Mouse (Mus musculus): ENCODE measurements around the gene Igf1. TPM values are rescaled to one million over a fixed set of nuclear protein-coding genes. Genes with fewer than 3 reads are reported as not detected.

The Igf1 gene
- polyA plus RNA-seq, 1 experiment from 2014 or later = 9.0 TPM

DNA sequence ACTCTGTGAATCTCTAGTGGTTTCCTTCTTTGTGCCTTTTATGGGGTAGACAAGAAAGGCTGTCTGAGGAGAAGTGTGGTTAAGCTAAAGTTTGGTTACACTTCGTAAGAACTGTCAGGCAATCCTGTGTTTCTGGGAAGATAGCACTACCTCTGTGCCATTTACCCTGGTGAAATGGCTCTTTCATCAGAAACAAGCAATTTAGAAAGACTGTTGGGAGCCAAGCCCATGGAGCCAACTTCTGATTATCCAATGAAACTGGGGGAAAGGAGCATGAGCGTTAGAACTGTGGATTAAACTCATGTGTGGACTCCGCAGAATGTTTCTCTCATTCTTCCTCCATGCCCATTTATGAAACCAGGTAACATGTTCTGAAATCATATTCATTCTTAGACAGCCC is 15.5 kb downstream of the Igf1 start:
- Histone ChIP-seq H3K9me3 (replicated peaks) (no peaks in the 10 kb centered on the region), H3K4me1 (replicated peaks) (no peaks in the 10 kb centered on the region), H3K36me3 (no peaks in the 10 kb centered on the region), H3K27ac (no peak overlapping the region), H3K4me3 (replicated peaks) (no peak overlapping the region), H3K4me2 (no peak overlapping the region), H3K27me3 (no peaks in the 10 kb centered on the region), H3K9ac (no peak overlapping the region)
- DNase-seq (no peak), ATAC-seq (ENCODE audit: low read depth) (no peak)
- 76% methylated on average over 3 of the region's 3 CpGs for WGBS (ENCODE audit: insufficient replicate concordance)

DNA sequence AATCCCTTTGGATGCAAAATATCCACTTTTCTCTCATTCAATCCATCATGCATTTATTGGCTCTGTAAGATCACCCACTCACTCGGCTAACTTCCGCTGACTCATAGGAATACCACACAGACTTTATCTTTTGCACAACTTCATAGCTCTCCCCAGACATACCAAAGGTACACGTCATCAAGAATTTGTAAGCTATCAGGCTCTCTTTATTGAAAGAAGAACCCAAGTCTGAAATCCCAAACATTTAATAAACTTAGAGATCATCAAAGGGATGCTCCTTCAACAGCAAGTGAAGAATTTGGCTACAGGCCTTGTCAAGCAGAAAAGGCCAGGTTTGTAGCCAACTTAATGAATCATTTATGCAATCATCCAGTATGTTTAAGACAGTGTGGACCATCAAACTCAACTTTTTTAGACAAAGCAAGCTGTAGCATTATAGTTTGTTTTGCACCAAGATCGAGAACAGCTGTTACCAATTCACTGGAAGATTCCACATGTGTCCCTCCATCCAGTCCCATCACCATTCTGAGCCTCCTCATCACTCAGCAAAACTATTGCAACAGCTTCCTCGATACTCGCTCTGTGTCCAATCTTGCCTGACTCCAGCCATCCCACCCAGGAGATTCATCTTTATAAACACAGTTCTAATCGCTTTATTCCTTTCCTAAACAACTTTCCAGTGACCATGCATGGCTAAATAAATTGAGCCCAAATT is 22.2 kb downstream of the Igf1 start:
- DNase-seq (no peak), ATAC-seq (ENCODE audit: low read depth) (no peak)
- H3K36me3 ChIP-seq = no peaks in the 10 kb centered on the region
- no peak overlapping the region for H3K9ac ChIP-seq
- H3K27me3 ChIP-seq = no peaks in the 10 kb centered on the region
- 67% methylated on average over 7 of the region's 7 CpGs for WGBS (ENCODE audit: insufficient replicate concordance)
- H3K27ac ChIP-seq = no peak overlapping the region
- H3K4me3 ChIP-seq (replicated peaks) = no peak overlapping the region
- H3K4me1 ChIP-seq (replicated peaks) = no peaks in the 10 kb centered on the region
- no peaks in the 10 kb centered on the region for H3K9me3 ChIP-seq (replicated peaks)
- no peak overlapping the region for H3K4me2 ChIP-seq

DNA sequence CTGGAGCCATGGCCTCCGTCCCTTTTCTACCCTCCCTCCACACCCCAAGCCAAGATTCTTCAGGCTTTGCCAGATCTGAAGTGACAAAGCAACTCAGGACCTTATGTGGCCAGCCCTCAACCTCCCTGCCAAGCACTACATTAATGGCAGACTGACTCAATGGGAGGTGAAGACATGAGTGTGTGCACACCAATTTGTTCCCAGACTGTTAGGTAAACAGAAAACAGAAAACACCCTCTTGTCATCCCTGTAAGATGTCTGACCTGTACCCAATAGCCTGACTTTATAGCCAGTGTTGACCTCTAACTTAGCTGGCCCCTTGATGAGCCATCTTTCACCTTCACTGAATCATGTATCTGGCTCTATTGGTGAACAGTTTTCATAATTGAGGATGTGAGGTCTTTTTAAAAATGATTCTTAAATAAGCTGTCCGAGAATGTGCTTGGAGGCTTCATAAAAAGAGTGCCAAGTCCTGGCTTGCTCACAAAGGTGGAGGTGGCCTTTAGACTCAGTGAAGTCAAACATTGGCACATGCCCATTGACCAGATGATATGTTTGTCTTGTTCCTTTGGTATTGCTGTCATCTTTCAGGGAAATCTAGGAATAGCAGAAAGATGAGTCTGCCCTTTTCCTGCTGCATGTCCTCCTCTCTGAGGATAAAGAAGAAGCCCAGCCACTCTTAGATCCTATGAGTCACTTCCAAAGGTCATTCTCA is 27.4 kb downstream of the Igf1 start:
- WGBS (ENCODE audit: insufficient replicate concordance) = 65% methylated on average over 2 of the region's 2 CpGs
- Histone ChIP-seq H3K4me2 (no peak overlapping the region), H3K27me3 (no peaks in the 10 kb centered on the region), H3K36me3 (no peaks in the 10 kb centered on the region), H3K27ac (no peak overlapping the region), H3K4me1 (replicated peaks) (no peaks in the 10 kb centered on the region), H3K4me3 (replicated peaks) (no peak overlapping the region), H3K9ac (no peak overlapping the region), H3K9me3 (replicated peaks) (no peaks in the 10 kb centered on the region)
- DNase-seq (no peak), ATAC-seq (ENCODE audit: low read depth) (no peak)

DNA sequence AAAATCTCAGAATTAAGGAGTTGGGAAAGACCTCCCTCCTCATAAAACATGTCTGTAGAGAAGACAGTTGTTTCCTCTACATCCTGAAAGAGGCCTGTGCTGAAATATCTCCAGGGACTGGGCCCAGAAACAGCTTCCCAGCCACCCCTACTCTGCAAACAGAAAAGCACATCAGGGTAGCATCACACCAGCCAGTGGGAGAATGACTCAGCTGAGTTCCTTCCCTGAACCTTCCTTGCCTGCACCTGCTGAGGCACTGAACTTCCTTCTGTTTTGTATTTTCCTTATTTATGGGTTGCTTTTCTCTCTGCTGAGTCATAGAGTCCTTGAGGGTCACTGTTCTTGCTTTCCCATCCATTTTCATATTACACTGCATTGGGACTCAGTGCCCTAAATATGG is 31.8 kb downstream of the Igf1 start:
- DNase-seq = no peak
- Histone ChIP-seq H3K4me3 (replicated peaks) (no peak overlapping the region), H3K36me3 (no peaks in the 10 kb centered on the region), H3K4me1 (replicated peaks) (no peaks in the 10 kb centered on the region), H3K27me3 (no peaks in the 10 kb centered on the region), H3K9me3 (replicated peaks) (no peaks in the 10 kb centered on the region), H3K4me2 (no peak overlapping the region), H3K9ac (no peak overlapping the region), H3K27ac (no peak overlapping the region)
- no peak for ATAC-seq (ENCODE audit: low read depth)

DNA sequence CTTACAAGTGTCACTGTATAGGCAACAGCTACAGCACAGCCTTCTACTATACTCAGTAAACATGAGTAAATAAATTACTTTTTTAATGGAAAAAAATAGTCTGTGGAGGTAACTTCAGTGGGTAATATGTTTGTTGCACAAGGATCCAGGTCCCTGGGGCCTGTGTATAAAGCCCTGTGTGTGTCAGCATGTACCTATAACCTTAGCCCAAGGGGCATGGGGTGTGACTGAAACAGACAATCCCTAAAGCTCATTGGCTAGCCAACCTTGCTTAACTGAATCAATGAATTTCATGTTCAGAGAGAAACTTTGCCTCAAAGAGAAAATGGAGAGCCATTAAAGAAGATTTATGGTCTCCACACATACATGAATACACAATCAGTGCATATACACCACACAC is 34.2 kb downstream of the Igf1 start:
- H3K9me3 ChIP-seq (replicated peaks) = no peaks in the 10 kb centered on the region
- no peak overlapping the region for H3K9ac ChIP-seq
- no peak overlapping the region for H3K27ac ChIP-seq
- H3K27me3 ChIP-seq = no peaks in the 10 kb centered on the region
- no peak overlapping the region for H3K4me2 ChIP-seq
- H3K4me1 ChIP-seq (replicated peaks) = no peaks in the 10 kb centered on the region
- H3K36me3 ChIP-seq = no peaks in the 10 kb centered on the region
- no peak overlapping the region for H3K4me3 ChIP-seq (replicated peaks)
- DNase-seq = no peak
- ATAC-seq (ENCODE audit: low read depth) = no peak

DNA sequence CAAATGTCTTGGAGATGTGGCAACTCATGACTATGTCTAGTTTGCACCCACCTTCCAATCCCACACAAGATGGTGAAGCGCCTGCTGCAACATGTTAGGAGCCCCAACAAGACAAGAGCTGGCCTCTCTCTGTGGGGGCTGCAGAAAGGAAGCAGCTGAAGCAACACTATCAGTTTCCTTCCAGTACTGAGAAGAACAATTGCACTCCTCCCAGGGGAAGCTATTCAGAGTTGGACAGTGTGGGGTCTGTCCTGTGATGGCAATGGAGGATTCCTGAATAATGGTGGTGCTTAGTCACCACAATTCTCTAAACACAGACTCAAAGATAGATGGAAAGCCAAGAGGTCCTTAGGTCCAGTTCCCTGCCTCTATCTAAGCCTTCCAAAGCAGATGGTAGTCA is 35.2 kb downstream of the Igf1 start:
- Histone ChIP-seq H3K27ac (no peak overlapping the region), H3K4me3 (replicated peaks) (no peak overlapping the region), H3K36me3 (no peaks in the 10 kb centered on the region), H3K4me2 (no peak overlapping the region), H3K27me3 (no peaks in the 10 kb centered on the region), H3K9ac (no peak overlapping the region), H3K4me1 (replicated peaks) (no peaks in the 10 kb centered on the region), H3K9me3 (replicated peaks) (no peaks in the 10 kb centered on the region)
- ATAC-seq (ENCODE audit: low read depth) (no peak), DNase-seq (no peak)
- 57% methylated on average over 1 of the region's 1 CpGs for WGBS (ENCODE audit: insufficient replicate concordance)

DNA sequence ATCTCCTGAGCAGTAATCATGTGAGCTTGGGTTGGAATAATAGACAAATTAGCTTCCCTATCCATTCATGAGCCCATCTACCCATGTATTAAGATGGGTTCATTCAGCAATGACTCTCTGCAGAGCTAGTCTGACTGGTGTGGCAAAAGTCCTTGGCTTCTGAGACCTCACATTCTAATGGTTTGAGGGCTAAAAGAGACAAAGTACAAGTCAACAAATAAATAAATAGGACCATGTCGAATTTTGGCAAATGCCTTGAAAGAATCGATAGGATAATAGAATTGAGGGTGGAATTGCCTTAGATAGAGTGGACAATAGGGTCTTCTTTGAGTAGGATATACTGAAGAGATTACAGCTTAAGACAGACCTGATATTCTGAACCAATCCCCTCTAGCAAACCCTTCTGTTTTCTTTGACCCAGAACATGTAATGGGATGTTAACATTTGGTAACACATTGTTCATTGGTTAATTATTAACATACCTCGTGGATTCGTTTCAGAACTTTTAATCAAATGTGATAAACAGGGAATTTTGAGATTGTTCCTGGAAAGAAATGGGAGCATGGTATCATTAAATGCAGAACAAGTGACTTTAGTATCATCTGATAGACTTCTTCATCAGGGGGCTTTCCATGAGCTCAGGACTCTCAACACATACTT is 36.5 kb downstream of the Igf1 start:
- Histone ChIP-seq H3K4me2 (no peak overlapping the region), H3K4me3 (replicated peaks) (no peak overlapping the region), H3K9ac (no peak overlapping the region), H3K36me3 (no peaks in the 10 kb centered on the region), H3K27ac (no peak overlapping the region), H3K27me3 (no peaks in the 10 kb centered on the region), H3K9me3 (replicated peaks) (no peaks in the 10 kb centered on the region), H3K4me1 (replicated peaks) (no peaks in the 10 kb centered on the region)
- 59% methylated on average over 4 of the region's 4 CpGs for WGBS (ENCODE audit: insufficient replicate concordance)
- ATAC-seq (ENCODE audit: low read depth) = no peak
- no peak for DNase-seq

DNA sequence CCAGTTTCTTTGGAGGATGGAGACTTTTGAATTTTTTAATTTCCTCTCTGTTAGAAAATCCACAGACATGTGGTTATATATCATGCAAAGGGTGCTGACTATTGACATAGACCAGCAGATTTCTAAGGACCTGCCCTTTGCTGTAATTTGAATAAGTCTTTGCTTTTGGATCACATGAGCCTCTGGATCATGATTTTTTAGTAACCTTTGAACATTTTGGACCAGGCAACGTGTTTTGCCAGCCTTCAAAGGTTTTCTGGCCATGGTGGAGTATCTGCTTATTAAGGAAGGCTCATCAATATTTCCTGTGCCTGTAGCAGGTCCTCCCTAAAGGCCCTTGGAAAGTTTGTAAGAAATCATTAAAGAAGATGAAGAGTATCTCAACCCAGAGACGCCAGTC is 37.3 kb downstream of the Igf1 start:
- no peaks in the 10 kb centered on the region for H3K27me3 ChIP-seq
- 29% methylated on average over 2 of the region's 2 CpGs for WGBS (ENCODE audit: insufficient replicate concordance)
- H3K9me3 ChIP-seq (replicated peaks) = no peaks in the 10 kb centered on the region
- H3K36me3 ChIP-seq = no peaks in the 10 kb centered on the region
- H3K9ac ChIP-seq = no peak overlapping the region
- no peak overlapping the region for H3K27ac ChIP-seq
- H3K4me3 ChIP-seq (replicated peaks) = no peak overlapping the region
- H3K4me1 ChIP-seq (replicated peaks) = no peaks in the 10 kb centered on the region
- no peak overlapping the region for H3K4me2 ChIP-seq
- ATAC-seq (ENCODE audit: low read depth) = no peak
- no peak for DNase-seq

DNA sequence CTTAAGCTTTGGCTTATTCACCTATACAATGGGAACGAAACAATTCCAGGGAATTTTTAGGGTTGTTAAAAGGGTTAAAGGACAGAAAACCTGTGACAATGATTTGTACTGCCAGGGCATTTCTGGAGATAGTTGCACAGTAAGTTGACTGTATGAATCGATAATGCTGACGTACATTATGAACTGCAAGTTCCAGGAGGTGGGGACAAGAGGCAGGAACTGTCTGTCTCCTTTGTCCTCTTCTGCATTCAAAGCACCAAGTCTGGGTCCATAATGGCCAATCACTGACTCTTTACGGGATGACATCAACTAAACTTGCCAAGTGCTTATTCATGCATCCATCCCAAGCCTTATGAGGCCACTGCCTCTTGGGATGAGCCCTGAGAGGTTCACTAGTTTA is 39.3 kb downstream of the Igf1 start:
- Histone ChIP-seq H3K4me3 (replicated peaks) (no peak overlapping the region), H3K27ac (no peak overlapping the region), H3K27me3 (no peaks in the 10 kb centered on the region), H3K4me1 (replicated peaks) (no peaks in the 10 kb centered on the region), H3K36me3 (no peaks in the 10 kb centered on the region), H3K4me2 (no peak overlapping the region), H3K9me3 (replicated peaks) (no peaks in the 10 kb centered on the region), H3K9ac (no peak overlapping the region)
- ATAC-seq (ENCODE audit: low read depth) = no peak
- DNase-seq = no peak
- 68% methylated on average over 4 of the region's 4 CpGs for WGBS (ENCODE audit: insufficient replicate concordance)

DNA sequence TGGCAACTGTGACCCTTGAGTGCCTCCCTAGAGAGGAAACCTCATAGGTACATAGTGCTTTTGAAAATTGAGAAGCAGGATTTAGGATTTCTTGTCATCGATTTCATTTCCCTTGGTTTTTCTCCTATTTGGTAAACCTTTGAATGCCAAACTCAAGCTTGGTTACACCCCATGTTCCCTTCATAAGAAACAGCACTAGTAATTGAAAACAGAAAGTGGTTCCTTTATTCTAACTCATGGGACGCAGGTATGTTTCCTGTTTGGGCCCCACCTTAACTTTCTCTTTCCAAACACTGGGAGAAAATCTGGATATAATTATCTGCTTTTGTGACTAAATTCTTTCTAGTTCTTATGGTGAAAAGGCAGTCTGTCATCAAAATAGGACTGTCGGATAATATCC is 40.8 kb downstream of the Igf1 start:
- Histone ChIP-seq H3K36me3 (no peaks in the 10 kb centered on the region), H3K9ac (no peak overlapping the region), H3K4me1 (replicated peaks) (no peaks in the 10 kb centered on the region), H3K4me3 (replicated peaks) (no peak overlapping the region), H3K27me3 (no peaks in the 10 kb centered on the region), H3K4me2 (no peak overlapping the region), H3K27ac (no peak overlapping the region), H3K9me3 (replicated peaks) (no peaks in the 10 kb centered on the region)
- DNase-seq (no peak), ATAC-seq (ENCODE audit: low read depth) (no peak)
- 75% methylated on average over 3 of the region's 3 CpGs for WGBS (ENCODE audit: insufficient replicate concordance)

DNA sequence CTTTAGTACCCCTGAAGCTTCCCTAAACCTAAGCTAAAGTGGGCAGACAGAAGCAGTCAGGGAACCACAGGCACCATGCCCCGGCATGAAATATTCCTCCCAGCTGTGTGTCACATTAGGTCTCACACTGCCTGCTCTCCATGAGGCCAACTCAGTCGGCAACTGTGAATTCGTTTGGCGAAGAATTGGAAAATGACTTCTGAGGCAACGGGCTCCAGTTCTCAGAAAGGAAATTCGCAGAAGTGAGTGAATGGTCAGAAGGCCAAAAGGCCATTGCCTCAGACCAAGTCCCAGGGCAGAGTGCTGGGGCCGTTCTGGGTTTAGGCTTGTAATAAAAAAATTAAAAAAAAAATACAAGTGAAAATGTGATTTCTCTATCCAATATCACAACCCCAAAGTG is 43.9 kb downstream of the Igf1 start:
- WGBS (ENCODE audit: insufficient replicate concordance) = 73% methylated on average over 7 of the region's 7 CpGs
- ATAC-seq (ENCODE audit: low read depth) (no peak), DNase-seq (no peak)
- Histone ChIP-seq H3K4me3 (replicated peaks) (no peak overlapping the region), H3K9me3 (replicated peaks) (no peaks in the 10 kb centered on the region), H3K4me2 (no peak overlapping the region), H3K36me3 (no peaks in the 10 kb centered on the region), H3K27ac (no peak overlapping the region), H3K4me1 (replicated peaks) (no peaks in the 10 kb centered on the region), H3K9ac (no peak overlapping the region), H3K27me3 (no peaks in the 10 kb centered on the region)

DNA sequence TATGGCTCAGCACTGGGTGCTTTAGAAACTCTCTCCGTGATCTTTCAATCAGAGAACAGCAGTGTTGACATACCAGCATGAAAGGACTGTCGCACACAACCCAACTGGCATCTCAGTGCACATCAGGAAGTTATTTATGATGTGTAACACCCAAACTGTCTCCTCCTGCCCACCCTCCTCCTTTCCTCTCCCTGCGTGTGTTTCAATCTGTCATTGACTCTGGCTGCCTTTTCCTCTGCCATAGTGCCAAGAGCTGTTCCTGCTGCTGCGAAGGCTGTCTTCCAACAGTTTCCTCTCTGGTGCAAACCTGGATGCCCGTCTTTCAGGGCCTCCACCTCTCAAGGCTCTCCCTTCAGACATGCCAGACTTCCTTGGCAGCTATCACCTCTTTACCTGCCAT is 46.3 kb downstream of the Igf1 start:
- H3K27me3 ChIP-seq = no peaks in the 10 kb centered on the region
- H3K36me3 ChIP-seq = no peaks in the 10 kb centered on the region
- no peak for ATAC-seq (ENCODE audit: low read depth)
- H3K9me3 ChIP-seq (replicated peaks) = no peaks in the 10 kb centered on the region
- DNase-seq = no peak
- no peak overlapping the region for H3K9ac ChIP-seq
- no peaks in the 10 kb centered on the region for H3K4me1 ChIP-seq (replicated peaks)
- H3K4me2 ChIP-seq = no peak overlapping the region
- WGBS (ENCODE audit: insufficient replicate concordance) = 52% methylated on average over 5 of the region's 5 CpGs
- no peak overlapping the region for H3K27ac ChIP-seq
- no peak overlapping the region for H3K4me3 ChIP-seq (replicated peaks)
